Mouse (Mus musculus): ENCODE data around the gene Dll3.

- TF ChIP-seq FLI1 (IDR thresholded peaks at IDR 0.05; ENCODE audit: low read length) (no peak), GATA1 (IDR thresholded peaks at IDR 0.05; ENCODE audit: borderline replicate concordance, low read length) (no peak)
Observed at GRCm38 (mm10) chr7:28269355-28269754, 32.7 kb downstream of the Dll3 start.
